Mouse (Mus musculus) adrenal gland, postnatal 36 days (tissue): Measurements from ENCODE around the gene Chd5. TPM values are rescaled to one million over a fixed set of nuclear protein-coding genes. Genes with fewer than 3 reads are reported as not detected.

ENCODE experiments used
- DNase-seq, 2 experiments: peaks; one replicate each; pipeline ENCODE4 v3.0.0; 2021; ENCODE audit warnings: mixed read lengths in 1 of 2
- total RNA-seq, 2 experiments: library from RNA; stranded (reverse); gene quantifications; 2 replicates each; pipeline ENCODE4 v1.2.3; 2021

The Chd5 gene
- total RNA-seq, 2 experiments from 2014 or later = 5.0 to 5.4 TPM

GRCm38 (mm10) chr4:152317631-152318033 is 20.8 kb upstream of the Chd5 start:
- DNase-seq = no peak

GRCm38 (mm10) chr4:152318517-152319234 is 19.8 kb upstream of the Chd5 start, which contains the start of gene Rnf207:
Rnf207 (minus strand) TSS chr4:152318993.
- DNase-seq = peak; percentile 75 to 82

DNA sequence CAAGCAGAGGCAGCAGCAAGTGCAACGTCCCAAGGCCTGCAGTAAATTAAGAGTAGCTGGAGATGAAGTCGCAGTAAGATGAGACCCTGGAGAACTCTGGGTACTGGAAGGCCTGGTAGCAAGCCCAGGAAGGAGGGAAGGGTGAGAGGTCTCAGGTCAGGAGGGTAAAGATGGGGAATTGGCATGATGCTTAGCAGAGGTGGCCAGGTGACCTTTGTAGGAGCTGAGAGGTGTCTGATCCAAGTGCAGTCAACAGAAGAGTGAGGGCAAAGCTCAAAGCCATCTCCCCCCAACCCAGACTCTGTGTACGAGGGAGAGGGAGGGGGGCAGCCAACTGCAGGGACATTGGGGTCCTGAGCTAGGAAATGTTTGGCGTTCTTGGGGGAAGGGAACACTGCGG is 17.0 kb upstream of the Chd5 start:
- DNase-seq = no peak

DNA sequence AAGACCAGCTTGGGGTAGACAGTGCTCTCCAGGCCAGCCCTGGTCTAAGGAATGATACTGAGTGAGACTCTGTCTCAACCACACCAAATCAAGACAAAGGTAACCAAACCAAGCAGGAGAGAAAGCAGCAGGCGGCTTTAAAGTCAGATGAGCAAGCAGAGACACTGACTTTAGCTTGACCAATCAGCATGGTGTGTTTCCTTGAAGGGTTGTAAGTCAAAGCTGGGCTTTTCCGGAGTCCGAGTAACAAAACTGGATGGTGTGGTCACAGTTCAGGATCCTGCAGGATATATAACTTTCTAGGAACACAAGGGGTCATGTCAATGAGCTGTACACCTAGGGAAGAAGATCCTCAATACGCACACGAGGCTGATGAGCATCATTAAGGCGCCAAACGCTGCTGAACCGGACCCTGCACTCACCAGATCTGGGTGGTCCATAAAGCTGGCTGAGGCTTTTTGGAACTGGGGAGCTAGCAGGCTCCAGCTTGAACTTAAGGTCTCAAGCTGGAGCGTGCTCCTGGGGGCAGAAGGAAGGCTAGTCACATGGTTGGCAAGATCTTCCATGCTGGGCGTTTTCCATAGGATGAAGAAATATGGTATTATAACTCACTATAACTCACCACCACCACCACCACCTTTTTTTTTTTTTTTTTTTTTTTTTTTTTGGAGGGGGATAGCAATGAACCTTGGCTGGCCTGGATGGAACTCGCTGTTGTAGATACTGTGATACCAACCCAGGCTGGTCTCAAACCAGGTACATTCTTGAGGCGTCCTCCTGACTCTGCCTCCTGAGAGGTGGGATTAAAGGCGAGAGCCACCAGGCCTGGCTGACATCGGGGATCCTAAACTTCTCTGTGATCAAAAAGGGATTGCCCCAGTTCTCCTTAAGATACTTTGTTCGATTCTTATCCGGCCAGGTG is 13.5 kb upstream of the Chd5 start:
- no peak for DNase-seq

DNA sequence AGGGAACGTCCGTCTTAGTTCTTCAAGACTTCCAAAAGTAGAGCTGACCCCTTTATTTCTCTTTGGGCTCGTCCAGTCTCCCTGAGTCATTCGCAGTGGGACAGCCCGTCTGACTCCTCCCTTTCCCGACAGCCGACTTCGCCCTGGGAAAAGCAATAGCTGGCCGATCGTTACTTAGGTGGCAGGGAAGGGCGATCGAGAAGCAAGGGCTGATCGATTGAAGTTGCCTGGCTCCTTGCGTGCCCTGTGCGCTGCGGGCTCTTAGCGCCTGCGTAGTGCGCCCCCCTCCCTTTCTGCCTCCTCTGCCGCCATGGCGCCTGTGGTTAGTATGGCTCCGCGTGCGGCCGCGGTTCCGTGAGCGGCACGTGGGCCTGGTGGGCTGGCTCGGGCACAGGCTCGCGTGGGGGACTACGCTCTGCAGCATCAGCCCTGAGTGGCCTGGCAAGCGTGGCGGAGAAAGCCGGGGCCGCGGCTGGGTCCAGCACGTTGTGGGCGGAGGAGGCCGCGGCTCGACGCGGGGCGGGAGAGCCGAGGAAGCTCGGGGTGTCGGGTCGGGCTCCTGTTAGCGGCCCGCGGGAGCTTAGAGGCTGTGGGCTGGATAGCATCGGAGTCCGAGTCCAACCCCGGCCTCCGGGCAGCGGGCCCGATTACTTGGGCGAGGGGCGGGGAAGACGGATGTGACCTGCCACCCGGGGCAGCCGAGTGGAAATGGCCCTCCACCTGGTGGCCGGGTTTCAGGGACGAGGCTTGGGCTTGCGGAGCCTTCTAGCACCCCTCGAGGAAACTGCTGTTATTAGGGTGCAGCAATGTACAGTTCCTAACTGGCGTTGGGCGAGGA is 12.7 kb upstream of the Chd5 start, which contains the start of gene Rpl22:
Gene Rpl22, plus strand, starts transcription at position 169 of the 838 bp plus-strand sequence.
- DNase-seq = peak; percentile 94 to 96

- DNase-seq = no peak
Measured at GRCm38 (mm10) chr4:152326543-152326942, 11.9 kb upstream of the Chd5 start.

DNA sequence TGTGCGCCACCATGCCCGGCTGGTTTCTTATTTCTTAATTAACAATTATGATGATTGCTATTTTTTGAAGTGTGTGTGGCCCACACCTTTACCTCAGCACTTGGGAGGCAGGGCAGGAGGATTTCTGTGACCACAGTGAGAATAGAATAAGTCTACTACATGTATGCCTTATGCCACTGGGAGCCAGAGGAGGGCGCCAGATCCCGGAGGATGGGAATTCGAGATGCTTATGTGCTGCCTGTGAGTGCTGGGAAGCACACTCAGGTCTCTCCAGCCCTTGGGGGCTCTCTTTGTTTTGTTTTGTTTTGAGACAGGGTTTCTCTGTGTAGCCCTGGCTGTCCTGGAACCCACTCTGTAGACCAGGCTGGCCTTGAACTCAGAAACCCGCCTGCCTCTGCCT is 9.8 kb upstream of the Chd5 start:
- DNase-seq = peak; percentile 62 to 69

- DNase-seq = peak; percentile 71 to 76
Measured at GRCm38 (mm10) chr4:152332952-152333351, 5.5 kb upstream of the Chd5 start.

DNA sequence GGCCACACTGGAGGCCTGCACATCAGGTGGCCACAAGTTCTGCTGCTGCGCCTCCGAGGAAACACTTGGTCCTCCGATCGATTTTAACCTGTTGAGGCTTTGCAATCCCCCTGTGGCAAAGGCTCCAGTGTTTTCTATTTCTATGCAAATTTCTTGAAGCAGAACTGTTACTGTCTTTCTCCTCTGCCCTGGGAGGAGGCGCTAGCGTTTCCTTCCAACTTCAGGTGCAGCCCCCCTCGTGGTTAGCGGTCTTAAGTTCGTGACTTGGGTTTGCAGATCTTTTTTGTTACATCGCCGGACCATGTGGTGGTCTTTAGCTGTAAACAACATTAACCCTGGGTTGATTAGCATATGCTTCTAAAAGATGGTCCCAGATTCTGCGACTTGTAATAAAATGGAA is 4.9 kb upstream of the Chd5 start:
- DNase-seq = no peak

GRCm38 (mm10) chr4:152337772-152338171 is 679 bp upstream of the Chd5 start:
- DNase-seq = no peak

DNA sequence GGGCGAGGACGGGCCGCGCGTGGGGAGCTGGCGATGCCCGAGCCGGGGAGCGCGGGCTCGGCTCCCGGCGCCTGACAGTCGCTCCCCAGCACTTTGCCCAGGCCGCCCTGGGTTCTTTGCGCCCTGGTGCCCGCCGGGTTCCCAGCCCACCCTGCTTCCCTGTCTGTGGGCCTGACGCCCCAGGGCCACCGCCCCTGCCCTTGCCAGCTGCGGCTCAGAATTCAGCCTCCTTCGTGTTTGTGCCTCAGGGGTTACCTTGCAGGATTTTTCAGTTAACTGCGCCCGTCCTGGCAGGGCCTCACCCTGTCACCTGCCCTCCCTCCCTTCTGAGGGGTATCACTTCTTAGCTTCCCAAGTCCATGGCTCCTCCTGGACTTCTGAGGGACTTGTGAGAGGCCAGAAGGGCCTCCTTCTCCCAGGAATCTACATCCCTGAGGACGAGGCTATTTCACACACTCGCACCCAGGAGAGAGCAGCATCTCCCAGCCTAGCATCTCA is 891 bp downstream of the Chd5 start:
- no peak for DNase-seq

GRCm38 (mm10) chr4:152340584-152341284 is 2.3 kb downstream of the Chd5 start:
- peak in 1 of 2 experiments; percentile 41 for DNase-seq

- DNase-seq = peak in 1 of 2 experiments; percentile 48
Measured at GRCm38 (mm10) chr4:152343296-152343695, 4.8 kb downstream of the Chd5 start.

- no peak for DNase-seq
Measured at GRCm38 (mm10) chr4:152344651-152345050, 6.2 kb downstream of the Chd5 start.

- peak; percentile 72 to 73 for DNase-seq
Measured at GRCm38 (mm10) chr4:152345120-152345889, 6.9 kb downstream of the Chd5 start.

DNA sequence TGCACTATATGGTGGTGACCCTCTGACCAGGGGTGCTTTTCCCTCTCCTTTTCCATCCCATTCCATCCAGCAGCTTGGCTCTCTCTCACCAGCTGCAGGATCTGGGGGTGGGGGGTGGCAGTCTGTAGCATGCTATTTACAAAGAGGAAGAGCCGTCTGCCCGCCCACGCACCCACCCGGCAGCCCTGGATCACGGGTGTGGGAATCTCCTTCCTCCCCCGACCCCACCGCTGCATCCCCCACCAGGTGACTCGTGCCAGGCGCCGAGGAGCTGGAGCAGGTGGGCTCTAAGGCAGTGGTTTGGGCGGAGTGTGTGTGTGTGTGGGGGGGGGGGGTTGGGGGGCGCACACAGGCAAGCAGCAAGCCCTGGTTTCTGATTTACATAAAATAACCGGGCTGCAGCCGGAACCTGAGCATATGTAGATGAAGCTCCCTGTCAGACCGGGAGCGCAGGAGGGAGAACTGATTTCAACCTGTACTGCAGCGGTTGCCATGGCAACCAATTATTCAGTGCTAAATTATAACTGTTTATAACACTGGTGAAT is 11.5 kb downstream of the Chd5 start:
- no peak for DNase-seq

- no peak for DNase-seq
Measured at GRCm38 (mm10) chr4:152350722-152351421, 12.4 kb downstream of the Chd5 start.

DNA sequence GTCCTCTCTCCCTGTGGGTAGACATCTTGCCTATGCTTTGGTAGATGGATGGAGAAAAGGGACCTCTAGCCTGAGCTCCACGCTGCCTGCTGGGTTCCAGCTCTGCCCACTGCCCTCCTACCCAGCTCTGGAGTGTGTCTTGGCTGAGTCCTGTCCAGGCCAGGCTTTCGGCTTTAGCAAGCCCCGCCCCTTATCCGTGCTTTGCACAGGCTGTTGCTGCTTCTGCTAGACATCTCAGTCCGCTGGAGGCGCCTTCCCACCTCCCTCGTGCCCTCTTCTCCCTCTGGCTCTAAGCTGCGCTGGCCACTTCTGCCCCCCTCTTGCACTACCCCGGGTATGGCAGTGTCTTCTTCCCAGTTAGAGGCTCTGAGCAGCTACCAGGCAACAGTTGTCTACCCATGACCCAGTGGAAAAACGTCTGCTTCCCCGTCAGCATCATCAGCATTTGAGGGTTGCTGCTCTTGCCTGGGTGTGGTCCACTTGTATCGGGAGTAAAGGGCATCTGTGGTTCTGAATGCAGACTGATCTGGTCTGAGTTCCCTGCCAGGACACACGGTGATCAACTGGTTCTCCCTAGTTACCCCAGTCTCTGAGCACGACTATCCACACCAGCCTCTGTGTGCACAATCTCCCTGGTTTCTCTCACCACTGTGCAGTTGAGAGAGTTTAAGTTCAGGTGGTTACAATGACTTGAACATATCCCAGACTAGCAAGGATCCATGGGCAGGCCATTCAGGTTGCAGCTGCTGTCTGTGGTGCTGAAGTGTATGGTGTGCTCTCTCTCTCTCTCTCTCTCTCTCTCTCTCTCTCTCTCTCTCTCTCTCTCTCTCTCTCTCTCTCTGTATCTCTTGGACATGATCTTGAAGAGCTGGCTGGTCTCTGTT is 13.2 kb downstream of the Chd5 start:
- peak in 1 of 2 experiments; percentile 18 for DNase-seq
